Mouse (Mus musculus) layer of hippocampus, adult 8-10 months (tissue): ENCODE measurements around the gene Zfp93. TPM values are rescaled to one million over a fixed set of nuclear protein-coding genes. Genes with fewer than 3 reads are reported as not detected.
"Not testable (repeated sequence)": the region's sequence is repeated elsewhere in the genome, so short reads cannot be mapped to it uniquely, and the experiment has no call there.

ENCODE experiments used
- DNase-seq, 2 experiments: peaks; one replicate each; pipeline ENCODE4 v3.0.0; 2022; ENCODE audit warnings: low spot score in 2 of 2
- total RNA-seq, 4 experiments: library from RNA; stranded (reverse); gene quantifications; 2 replicates each; pipeline ENCODE4 v1.2.4; 2022

Gene Zfp93
- total RNA-seq, result 10 to 100 TPM; 12.4 to 20.1 (median 13.8) TPM

DNA sequence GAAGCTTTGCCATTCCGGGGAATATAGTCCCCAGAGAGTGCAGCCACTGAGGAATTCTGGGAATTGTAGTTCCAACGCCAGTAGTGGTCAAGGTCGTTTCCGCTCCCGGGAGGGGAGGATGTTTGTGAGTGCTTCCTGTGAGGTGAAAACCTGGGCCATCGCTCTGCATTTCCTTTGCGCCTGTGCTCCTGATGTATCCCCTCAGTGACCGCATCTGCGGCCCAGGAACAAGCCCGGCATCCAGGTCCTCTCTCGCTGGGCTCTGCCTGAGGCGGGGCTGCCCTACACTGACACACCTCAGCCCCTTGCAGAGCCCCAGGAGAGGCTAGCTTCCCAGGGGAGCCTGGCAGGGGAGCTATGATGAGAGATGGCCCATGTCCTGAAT, at the start of gene Zfp93:
Gene Zfp93 (plus strand): TSS at position 133 of the 385 bp plus-strand sequence.
- DNase-seq, result peak; percentile 79 to 84

DNA sequence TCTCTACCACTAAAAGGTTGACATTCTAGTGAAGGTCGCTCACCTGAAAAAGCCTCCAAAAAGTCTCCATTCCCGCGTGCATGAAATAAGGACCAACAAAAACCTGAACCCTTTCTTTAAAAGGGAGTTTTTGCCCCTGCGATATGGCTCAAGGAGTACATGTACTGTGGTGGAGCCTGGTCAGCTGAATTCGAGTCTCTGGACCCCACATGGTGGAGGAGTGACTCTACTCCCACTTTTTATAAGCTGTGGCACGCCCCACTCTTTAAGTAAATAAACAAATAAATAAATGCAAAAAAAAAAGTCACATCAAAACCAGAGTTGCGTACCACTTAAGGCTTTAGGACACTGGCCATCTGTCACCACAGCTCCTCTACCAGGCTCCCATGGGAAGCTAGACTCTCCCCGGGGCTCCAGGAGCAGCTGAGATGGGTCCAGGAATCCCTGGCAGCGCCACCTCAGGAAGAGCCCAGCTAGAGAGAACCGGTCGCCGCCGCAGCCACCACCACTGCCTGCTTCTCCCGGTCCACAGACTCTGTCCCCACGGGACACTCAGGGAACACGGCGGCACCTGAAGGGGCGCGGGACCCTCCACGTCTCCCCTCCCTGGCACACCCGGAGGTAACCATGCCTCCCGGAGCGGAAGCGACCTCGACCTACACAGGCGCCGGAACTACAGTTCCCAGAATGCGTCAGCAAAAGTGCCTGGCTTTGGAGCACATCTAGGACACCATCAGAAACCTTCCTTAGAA, 33.0 kb upstream of the Zfp93 start, which contains the start of gene Zfp109:
Gene Zfp109 (minus strand): TSS at position 521 of the 752 bp plus-strand sequence.
- DNase-seq, result peak; percentile 63 to 72

DNA sequence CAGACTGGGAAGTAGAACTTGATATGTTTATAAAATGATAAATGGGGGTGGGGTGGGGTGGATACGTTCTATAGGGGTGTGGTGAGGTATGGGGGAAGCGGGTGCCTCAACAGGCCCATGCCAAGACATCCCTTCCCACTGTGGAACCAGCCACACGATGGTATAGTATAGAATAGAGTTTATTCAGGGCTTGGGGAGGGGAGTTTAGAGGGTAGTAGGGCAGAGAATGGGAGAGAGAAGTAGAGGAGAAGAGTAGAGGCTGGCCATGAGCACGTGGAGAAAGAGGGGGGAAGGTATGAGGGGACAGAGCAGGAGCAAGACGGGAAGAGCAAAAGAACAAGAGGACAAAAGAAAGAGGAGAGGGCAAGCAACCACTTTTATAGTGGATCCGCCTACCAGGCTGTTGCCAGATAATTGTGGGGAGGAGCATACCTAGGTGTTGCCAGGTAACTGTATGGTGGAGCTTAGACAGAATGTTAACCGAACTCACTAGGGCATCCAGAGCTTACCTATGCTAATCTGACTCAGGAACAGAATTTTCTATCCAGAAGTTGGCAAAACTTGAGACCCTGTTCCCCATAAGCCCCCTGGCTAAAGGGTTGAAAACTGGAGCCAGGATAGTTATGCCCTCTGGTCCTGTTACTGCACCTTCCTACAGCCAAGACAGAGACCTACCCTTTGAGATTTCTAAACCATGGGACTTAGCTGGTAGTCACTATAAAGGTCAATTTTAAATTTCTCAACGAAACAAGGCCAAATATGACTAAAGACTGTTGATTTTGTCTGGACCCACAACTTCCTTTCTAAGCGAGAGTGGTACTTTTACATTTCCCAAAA, 16.2 kb upstream of the Zfp93 start:
- DNase-seq, result no peak

DNA sequence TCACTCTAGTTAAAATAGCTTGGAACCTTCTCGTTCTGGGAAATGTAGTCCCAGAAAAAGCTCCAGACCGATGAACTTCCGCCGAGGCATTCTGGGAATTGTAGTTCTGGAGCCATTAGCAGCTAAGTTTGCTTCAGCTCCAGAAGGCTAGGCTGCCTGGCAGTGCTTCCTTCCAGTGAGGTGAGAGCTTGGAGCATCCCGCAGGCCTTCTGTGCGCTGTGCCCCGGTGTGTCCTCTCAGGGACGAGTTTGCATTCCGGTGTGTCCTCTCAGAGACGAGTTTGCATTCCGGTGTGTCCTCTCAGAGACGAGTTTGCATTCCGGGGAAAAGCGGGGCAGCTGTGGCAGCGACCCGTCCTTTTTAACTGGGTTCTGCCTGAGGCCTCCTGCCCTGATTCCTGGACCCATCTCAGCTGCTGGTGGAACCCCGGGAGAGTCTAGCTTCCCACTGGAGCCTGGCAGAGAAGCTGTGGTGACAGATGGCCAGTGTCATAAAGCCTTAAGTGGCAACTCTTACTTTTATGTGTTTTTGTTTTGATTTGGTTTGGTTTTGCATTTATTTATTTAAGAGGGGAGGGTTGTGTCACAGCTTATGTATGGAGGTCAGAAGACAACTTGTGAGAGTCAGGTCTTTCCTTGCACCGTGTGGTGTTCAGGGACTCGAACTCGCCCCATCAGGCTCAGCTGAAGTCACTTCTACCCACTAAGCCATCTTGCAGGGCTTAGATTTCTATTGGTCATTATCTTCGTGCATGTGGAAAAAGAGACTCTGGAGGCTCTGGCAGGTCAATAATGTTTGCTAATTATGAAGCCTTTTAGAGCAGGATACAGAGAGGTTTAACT, 15.4 kb upstream of the Zfp93 start, which contains the start of gene Zfp108:
Gene Zfp108 (plus strand): TSS at position 162 of the 842 bp plus-strand sequence.
- DNase-seq, result peak; percentile 87 to 88

DNA sequence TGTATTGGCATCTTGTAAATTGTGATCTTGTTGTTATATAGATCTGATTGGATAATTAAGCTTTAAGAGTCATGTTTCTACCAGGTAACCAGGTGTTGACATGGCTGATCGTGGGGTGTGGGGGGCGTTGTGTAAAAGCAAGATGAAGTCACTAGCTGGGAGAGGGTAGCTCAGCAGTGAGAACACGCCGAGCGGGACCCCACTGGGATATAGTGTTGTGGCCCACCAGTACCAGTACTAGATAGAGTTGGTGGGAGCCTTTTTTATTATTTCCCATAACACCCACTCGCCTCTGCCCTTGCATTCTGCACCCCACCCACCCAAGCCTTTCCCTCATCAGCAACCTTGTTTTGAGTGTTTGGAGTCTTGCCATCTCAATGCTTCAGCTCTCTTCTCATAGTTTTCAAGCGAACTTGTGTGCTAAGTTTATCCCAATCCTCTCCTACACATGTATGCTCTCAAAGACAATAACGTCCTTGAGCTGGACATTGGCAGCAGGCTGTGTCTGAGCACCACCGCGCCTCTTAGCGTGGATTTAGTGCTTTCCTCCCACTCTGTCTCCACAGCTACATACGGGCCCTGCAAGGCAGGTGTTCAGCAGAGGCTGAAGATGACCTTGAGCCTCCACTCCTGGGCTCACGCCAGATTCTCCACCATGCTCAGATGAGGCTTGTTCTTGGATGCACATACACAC, 10.8 kb upstream of the Zfp93 start:
- no peak for DNase-seq

DNA sequence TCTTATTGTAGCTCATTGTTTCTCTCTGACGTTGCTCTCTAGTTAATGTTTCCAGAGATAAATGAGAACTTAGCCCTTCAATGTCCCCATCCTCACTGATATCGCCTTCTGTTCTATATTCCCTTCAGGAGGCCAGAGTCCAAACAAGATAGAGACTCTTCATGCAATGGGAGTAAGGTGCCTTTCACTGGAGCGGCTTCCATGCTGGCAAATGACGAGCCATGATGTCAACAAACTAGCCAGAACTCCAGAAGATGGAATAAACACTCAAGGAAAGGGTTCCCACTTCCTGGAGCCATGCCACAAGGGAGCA, 10.3 kb upstream of the Zfp93 start:
- DNase-seq, result no peak

DNA sequence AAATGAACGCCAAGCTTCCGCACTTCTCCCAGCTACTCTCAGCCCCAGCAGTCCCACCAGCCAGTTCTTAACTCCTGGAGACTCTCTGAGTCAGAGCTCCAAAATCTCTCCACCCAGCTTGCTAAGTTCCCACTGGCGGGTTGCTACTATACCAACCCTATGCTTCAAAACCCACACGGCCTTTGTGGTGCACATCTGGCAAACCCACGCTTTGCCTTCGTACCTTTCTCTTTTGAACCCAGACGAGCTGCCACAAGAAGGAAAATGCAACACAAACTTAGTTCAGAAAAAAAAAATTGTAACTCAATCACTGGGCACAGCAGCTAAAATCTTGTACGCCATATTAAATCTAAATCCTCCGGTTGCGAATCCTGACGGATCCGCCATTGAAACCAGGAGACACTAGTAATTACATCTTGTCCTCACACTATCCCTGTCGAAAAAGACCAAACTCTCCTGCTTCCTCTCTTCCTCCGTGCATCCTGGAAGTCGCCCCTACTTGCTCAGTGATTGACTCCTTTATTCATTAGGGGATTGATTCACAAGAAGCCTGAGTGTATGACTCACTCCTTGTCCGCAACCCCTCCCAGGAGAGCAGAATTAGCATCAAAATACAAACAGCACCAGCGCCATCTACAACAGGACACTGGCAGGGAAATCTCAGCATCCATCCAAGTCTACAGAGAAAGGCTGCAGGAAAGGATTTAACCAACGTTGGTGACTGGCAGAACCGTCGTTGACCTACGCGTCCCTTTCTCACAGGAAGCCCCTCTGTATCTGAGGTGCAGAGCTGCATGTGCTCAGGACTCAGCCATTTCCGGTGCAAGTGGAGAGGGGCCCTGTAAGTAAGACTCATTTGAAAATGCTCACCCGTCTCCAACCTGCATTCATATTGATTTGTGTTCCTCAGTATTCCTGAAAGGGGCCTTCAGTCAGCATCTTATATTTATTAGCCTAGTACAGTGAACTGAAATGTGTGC, 1.8 kb upstream of the Zfp93 start:
- DNase-seq, result no peak

DNA sequence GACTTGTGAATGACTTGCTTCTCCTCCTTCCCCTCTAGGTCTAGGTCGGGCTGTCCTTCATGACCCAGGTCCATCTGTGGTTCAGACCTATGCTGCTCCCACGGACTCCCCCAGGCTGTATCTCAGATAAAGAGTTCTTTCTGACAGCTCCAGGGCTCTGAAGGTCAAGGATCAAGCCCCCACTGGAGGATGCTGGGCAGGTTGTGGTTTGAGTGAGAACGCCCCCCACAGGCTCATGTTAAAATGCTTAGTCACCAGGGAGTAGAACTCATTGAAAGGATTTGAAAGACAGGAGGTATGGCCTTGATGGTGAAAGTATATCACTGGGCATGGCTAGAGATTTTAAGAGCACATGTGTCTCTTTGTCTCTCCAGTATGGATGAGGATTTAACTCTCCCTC, 964 bp upstream of the Zfp93 start:
- DNase-seq, result no peak

DNA sequence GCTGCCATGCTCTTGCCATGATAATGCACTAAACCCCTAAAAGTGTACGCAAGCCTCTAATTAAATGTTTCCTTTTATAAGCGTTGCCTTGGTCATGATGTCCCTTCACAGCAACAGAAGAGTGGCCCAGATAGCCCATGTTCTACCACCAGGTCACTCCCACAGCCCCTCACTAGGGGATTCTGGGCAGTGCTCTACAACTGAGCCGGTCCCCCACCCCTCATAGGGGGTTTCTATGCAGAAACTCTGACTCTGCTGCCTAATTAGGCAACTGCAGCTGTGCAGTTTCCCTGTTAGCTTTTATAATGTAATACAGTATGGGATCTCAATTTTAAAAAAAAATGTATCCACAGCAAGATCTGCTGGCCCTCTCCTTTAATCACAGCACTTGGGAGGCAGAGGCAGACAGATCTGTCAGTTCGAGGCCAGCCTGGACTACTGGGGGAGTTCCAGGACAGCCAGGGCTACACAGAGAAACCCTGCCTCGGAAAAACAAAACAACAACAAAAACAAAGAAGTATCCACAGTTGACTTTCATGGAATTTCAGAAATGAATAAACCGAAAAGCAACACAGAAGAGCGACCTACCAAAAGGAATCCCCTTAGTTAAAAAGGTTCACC, 443 bp upstream of the Zfp93 start:
- DNase-seq, result no peak

DNA sequence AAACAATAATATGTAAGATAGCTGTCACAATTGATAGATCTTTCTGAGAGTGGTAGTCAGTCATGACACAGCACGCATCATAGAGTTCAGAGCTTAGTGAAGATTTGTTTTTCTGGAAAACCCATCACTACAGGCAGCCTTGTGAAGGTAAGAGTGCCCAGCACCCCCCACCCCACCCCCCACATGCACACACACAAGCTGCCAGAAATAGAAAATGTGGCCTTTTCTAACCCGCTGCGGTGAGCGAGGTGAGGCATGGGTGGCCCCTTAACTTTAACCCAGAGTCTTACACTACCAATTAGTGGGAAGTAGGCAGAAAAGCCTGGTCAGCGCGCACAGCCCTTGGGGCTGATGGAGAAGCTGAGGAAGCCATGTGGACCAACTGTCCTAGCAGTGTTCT, 971 bp downstream of the Zfp93 start:
- no peak for DNase-seq

DNA sequence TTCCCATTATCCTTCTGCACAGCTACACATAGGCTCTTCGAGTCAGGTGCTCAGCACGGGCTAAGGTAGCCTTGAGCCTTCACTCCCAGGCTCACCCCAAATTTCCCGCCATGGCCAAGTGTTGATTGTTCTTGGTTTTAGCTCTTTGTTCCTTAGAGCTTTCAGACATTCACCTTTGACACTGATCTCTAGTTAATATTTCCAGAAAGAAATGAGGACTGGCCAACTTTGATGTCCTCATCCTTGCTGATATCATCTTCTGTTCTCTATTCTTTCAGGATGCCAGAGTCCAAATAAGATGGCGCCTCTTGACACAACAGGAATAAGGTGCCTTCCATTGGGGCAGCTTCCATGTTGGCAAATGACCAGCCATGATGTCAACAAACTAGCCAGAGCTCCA, 4.2 kb downstream of the Zfp93 start:
- no peak for DNase-seq

DNA sequence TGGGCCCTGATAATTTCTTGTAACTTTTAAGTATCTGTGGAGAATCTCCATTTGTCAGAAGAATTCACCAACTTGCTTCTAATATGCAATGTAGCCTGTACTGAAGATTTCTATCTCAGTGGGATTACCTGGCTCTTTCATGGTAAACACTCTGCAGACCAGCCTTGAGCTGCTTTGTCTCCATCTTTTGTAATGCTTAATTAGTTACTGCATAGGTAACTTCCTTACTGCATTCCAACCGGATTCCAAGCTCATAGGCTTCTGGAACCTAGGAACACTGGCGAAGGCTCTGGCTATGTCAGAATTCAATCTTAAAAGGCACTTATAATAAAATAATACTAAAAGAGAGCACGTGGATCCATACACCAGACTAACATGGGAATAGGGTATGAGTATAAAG, 8.6 kb downstream of the Zfp93 start:
- not testable (repeated sequence) for DNase-seq

DNA sequence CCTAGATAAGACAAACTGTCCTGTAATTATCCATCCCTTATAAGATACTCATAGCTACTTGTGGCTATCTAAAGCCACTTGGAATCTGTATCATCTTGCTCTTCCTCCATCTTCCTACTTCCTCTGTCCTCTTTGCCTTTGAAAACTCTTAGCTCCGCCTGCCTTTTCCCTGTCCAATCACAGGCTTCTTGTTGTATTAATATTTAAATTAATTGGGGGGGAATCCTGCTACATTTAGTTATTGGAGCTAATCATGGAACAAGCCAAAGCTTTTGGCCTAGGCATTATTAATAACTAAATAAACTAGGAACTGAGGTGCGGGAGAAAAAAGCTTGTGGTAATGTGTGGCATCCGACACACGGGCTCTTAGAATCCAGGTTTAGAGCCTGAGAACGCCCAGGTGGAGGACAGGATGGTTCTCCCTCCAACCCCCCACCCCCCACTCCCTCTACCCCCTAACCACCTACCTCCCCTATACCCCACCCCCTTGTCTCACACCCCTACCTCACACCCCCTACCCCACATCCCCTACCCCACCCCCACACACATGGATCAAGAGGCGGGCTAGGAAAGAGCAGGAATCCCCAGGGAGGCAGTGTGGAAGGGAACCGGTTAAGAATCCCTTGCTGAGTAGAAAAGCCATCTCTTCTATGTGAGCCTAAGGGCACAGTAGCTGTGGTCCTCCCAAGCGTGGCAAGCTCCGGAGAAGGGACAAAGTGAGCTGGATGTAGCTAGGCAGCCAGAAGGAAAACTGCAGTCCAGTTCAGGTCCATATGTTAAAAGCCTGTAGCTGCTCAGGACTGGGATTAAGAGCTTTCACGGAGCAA, 10.0 kb downstream of the Zfp93 start:
- no peak for DNase-seq

DNA sequence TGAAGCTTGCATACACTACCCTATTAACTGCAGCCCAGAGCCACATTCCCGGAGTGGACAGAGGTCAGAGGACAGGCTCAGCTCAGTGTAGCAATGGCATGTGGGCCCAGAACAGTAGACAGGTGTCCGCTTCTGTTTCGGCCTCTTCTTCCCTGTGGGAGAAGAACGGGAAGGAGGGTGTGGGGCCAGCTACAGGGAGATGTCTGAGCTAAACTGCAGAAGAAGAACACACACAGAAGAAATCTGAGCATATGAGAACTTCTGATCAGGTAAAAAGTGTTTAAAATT, 10.6 kb downstream of the Zfp93 start:
- no peak for DNase-seq

DNA sequence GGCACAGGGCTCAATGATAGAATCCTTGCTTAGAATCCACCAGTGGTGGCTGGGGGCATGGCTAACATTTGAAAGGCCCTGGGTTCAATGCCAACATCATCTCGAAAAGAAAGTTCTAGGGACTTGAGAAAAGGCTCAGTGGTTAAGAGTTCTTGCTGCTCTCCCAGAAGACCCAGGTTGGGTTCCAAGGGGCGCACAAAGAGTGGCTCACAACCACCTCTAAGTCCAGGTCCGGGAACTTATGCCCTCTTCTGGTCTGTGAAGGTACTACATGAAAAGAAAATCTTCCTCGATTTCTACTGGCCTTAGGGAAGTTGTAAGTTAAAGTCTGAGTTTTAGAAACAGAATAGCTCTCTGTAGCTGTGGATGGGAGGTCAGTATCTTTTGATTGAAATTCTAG, 15.9 kb downstream of the Zfp93 start:
- no peak for DNase-seq

DNA sequence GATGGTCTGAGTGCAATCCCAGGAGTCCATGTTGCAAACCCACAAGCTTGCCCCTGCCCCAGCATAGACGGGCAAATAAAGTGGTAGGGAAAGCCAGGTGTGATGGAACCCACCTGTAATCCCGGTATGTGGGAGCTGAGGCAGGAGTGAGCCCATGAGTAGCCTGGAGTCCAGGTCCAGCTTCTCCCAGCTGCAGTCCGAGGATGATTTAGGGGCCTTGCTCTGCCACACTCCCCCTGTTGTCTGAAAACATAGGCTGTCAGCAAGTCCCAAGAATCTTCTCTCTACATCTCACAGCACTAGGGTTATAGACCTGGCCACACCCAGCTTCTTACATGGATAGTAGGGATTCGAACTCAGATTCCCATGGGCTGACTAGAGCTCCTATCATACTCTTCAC, 16.7 kb downstream of the Zfp93 start:
- DNase-seq, result no peak

DNA sequence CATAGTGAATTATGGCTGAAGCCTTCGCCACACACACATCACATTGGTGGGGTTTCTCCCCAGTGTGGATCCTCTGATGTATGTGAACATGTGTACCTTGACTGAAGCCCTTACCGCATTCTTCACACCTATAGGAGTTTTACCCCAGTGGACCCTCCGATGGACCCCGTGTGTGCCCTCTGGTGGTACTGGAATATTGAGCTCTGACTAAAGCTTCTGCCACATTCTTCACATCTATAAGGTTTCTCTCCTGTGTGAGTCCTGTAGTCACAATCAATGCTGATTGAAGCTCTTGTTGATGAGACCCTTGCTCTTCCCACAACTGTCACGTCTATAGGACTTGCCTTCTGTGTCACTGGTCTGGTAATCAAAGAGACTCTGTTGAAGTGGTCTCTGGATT, 17.4 kb downstream of the Zfp93 start:
- DNase-seq, result no peak

DNA sequence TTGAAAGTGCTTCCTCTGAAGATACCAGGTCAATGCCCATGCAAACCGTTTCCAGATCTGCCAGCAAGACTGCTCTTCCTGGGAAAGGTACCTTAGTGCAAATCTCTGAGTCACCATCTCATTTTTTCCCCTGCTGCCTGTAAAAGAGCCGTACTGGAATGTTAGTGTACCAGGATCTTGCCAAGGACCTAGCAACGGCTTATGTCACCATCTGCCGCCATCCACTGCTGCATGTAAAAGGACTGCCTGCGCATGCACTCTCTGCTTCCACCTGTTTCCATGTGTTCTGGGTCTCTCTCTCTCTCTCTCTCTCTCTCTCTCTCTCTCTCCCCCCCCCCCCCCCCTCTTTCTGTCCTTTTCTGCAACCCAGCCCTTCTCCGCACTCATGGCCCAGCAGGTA, 18.3 kb downstream of the Zfp93 start:
- peak in 1 of 2 experiments; percentile 49 for DNase-seq
